Mouse (Mus musculus): ENCODE results near the gene Hspb1. TPM values are rescaled to one million over a fixed set of nuclear protein-coding genes. Genes with fewer than 3 reads are reported as not detected.

Gene Hspb1
- polyA plus RNA-seq, 1 experiment, result 17.2 TPM

DNA sequence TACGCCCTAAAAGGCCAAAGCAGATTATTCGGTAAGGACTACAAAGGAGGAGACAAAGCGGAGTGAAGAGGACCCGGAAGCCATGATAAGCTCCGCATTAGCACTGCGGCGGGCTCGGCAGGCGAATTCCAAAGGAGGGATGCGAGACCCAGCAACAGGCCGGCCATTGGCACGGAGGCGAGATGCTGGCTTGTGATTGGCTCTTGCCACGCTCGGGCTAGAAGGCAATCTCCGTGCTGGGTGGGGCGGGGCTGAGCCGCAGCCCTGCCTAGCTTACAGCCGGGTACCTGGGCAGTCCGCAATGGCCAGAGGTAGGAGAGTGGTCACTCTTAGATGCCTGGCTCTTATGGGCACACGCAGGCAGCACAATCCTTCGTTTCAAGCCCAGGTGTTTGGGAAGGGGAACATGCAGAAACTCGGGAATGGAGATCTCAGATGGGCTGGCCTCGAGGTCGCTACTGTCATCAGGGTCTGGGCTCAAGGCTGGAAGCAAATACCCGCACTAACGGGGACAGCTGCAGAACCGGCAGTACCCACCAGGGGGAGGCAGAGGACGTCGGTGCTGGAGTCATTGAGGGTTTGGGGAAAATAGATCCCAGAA, 15.9 kb downstream of the Hspb1 start:
- peak; percentile 48; the same call in 1 of the 2 replicates for TF ChIP-seq POLR2A (IDR thresholded peaks at IDR 0.05; ENCODE audit: borderline replicate concordance, extremely low read depth, insufficient read depth, insufficient read length, poor library complexity, severe bottlenecking)
- TF ChIP-seq CTCF (IDR thresholded peaks at IDR 0.05; ENCODE audit: borderline replicate concordance, extremely low read depth, insufficient read depth, insufficient read length), result peak; percentile 94
- DNase-seq (ENCODE audit: low read depth), result peak; percentile 96

DNA sequence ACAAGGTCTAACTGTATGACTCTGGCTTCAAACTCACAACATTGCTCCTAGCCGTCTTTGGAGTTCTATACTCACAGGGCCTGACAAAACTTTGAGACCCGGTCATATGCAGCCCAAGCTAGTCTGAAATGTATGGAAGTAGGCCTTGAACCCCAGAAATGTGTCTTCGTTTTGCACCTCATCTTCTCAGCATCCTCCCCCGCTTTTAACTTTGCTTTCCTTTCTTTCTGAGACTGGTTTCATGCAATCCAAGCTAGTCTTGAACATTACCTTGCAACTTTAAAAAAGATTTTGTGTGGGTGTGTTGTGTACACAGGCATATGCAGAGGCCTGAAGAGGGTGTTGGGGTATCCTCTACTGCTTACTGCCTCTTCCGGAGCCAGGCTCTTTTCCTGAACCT, 16.5 kb downstream of the Hspb1 start:
- no peak for DNase-seq (ENCODE audit: low read depth)
- no peak for TF ChIP-seq CTCF (IDR thresholded peaks at IDR 0.05; ENCODE audit: borderline replicate concordance, extremely low read depth, insufficient read depth, insufficient read length)
- no peak for TF ChIP-seq POLR2A (IDR thresholded peaks at IDR 0.05; ENCODE audit: borderline replicate concordance, extremely low read depth, insufficient read depth, insufficient read length, poor library complexity, severe bottlenecking)

DNA sequence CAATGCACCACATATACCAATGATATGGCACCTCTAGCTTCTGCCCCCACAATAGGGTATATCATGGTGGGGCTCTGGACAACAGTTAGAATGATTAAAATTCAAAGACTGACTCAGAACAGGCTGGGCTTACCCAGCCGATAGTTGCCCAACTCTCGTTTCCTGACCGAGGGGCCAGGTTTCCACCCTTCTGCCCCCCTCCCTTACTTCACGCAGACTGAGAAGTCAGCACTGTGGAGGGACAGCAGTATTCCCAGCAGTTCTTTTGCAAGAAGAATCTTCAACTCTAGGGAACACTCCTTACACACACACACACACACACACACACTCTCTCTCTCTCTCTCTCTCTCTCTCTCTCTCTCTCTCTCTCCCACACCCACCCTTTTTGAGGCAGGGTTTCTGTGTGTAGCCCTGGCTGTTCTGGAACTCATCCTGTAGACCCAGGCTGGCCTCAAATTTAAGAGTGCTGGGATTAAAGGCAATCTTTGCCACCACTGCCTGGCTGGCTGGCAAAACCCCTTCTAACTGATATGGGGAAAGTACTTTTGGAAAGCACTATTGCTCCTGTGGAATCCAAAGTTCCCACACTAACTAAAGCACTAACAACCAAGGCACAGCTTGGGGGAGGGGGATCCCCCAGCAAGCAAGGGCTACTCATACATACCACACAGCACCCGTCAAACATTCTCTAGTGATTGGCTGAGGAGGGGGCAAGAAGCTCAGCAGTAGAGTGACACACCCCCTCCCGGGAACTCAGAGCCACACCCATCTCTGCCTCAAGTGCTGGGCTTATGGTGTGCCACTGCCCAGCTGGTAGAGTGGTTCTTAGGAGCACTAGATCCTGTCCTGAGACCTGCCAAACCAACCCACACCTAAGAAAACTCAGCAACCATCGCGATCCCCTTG, 17.9 kb downstream of the Hspb1 start:
- TF ChIP-seq POLR2A (IDR thresholded peaks at IDR 0.05; ENCODE audit: borderline replicate concordance, extremely low read depth, insufficient read depth, insufficient read length, poor library complexity, severe bottlenecking) (no peak), CTCF (IDR thresholded peaks at IDR 0.05; ENCODE audit: borderline replicate concordance, extremely low read depth, insufficient read depth, insufficient read length) (no peak)
- DNase-seq (ENCODE audit: low read depth), result no peak

DNA sequence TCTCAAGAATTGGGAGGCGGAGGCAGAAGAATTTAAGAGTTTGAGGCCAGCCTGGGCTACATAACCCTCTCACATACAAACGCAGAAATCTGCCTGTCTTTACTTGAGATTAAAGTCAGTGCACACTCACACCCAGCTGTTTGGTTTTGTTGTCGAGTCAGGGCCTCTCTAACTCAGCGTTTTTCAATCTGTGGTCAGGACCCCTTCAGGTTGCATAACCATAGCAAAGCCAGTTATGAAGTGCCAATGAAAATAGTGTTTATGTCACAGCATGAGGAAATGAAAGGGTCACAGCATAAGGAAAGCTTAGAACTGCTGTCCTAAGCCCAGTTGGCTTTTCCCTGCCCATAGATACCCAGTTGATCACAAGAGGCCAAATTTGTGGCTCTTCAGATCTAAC, 19.1 kb downstream of the Hspb1 start:
- TF ChIP-seq CTCF (IDR thresholded peaks at IDR 0.05; ENCODE audit: borderline replicate concordance, extremely low read depth, insufficient read depth, insufficient read length), result no peak
- no peak for TF ChIP-seq POLR2A (IDR thresholded peaks at IDR 0.05; ENCODE audit: borderline replicate concordance, extremely low read depth, insufficient read depth, insufficient read length, poor library complexity, severe bottlenecking)
- no peak for DNase-seq (ENCODE audit: low read depth)

DNA sequence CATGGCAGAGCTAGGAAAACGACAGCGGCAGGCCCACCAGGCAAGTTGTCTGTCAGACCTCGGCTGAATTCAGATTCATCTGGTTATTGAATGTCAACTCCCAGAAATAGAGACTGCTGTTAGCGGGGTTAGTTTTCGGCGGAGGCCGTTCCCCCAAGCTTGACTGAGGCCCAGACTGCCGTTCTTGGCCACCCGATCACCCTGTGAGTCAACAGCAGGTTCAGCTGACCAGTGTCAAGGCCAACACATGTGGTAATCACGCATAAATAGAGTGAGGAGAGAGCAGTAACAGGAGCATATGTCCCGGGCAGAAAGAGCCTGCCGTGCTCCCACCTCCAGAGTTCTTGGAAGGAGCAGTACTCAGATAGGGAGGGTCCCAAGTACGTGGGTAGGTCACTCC, 19.5 kb downstream of the Hspb1 start:
- TF ChIP-seq POLR2A (IDR thresholded peaks at IDR 0.05; ENCODE audit: borderline replicate concordance, extremely low read depth, insufficient read depth, insufficient read length, poor library complexity, severe bottlenecking), result no peak
- no peak for TF ChIP-seq CTCF (IDR thresholded peaks at IDR 0.05; ENCODE audit: borderline replicate concordance, extremely low read depth, insufficient read depth, insufficient read length)
- no peak for DNase-seq (ENCODE audit: low read depth)

DNA sequence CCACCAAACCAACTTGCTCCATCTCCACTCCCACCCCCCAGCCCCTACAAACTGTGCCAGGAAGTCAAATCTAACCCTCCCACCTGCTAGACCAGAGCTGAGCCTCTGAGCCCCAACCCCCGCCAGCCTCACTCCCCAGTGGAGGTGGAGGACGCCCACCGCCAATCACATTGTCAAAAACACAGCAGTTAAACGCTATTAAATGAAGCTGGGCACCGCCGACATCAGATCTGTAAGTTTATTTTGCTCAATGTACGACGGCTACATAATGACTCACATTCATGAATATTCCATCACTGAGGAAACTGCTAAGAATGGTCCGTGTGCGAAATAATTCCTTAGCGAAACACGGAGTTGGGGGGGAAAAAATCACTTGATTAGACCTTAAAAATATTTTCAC, 20.5 kb downstream of the Hspb1 start:
- peak; percentile 25 for DNase-seq (ENCODE audit: low read depth)
- TF ChIP-seq POLR2A (IDR thresholded peaks at IDR 0.05; ENCODE audit: borderline replicate concordance, extremely low read depth, insufficient read depth, insufficient read length, poor library complexity, severe bottlenecking) (no peak), CTCF (IDR thresholded peaks at IDR 0.05; ENCODE audit: borderline replicate concordance, extremely low read depth, insufficient read depth, insufficient read length) (no peak)

DNA sequence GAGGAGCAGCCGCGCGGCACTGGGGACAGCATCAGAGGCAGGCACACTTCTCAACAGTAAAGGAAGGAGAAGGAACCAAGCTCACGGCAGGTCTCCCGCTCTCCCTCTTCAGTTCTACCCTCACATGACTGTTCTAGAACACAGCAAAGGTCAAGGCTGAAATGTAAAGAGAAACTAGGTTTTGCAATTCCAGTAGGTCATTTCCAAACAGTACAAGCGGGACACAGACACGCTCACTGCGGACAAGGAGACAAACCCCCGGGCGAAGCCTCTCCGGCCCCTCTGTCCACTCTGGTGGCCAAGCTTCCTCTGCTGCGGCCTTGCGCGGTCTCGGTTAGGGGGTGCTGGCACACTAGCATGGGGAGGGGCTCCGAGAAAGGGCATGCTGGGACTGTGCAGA, 21.3 kb downstream of the Hspb1 start:
- TF ChIP-seq CTCF (IDR thresholded peaks at IDR 0.05; ENCODE audit: borderline replicate concordance, extremely low read depth, insufficient read depth, insufficient read length) (no peak), POLR2A (IDR thresholded peaks at IDR 0.05; ENCODE audit: borderline replicate concordance, extremely low read depth, insufficient read depth, insufficient read length, poor library complexity, severe bottlenecking) (no peak)
- no peak for DNase-seq (ENCODE audit: low read depth)

DNA sequence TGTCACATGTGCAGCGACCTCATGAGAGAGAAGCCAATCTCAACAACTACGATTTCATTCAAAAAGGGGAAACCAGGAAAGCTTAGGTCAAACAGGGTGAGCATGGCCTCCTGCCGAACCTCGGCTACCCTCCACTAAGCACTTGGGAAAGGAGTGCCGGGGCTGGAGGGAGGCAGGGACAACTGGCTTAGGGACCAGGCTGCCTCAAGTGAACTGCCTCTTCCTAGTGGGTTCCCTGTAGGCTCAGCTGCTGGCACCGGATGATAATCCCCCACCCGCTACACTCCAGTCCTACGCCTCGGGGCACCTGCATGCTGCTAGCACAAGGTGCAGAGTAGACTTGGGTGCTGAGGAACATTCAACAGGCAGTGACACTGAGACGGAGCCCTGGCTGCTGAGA, 21.9 kb downstream of the Hspb1 start:
- DNase-seq (ENCODE audit: low read depth), result no peak
- TF ChIP-seq POLR2A (IDR thresholded peaks at IDR 0.05; ENCODE audit: borderline replicate concordance, extremely low read depth, insufficient read depth, insufficient read length, poor library complexity, severe bottlenecking), result no peak
- TF ChIP-seq CTCF (IDR thresholded peaks at IDR 0.05; ENCODE audit: borderline replicate concordance, extremely low read depth, insufficient read depth, insufficient read length), result no peak

DNA sequence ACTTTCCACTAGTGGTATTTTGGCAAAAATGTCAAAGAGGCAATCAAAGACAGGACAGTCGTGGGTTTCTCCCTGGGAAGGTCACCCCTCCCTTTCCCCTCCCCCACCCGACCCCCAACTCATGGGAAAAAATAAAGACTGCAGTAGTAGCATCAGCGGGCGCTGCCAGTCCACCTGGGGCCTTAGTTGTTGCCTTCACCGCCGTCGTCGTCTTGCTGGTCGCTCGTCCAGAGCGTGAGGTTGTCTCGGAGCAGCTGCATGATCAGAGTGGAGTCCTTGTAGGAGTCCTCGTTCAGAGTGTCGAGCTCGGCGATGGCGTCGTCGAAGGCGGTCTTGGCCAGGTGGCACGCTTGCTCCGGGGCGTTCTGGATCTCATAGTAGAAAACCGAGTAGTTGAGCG, 23.1 kb downstream of the Hspb1 start:
- no peak for DNase-seq (ENCODE audit: low read depth)
- TF ChIP-seq CTCF (IDR thresholded peaks at IDR 0.05; ENCODE audit: borderline replicate concordance, extremely low read depth, insufficient read depth, insufficient read length), result no peak
- TF ChIP-seq POLR2A (IDR thresholded peaks at IDR 0.05; ENCODE audit: borderline replicate concordance, extremely low read depth, insufficient read depth, insufficient read length, poor library complexity, severe bottlenecking), result no peak

DNA sequence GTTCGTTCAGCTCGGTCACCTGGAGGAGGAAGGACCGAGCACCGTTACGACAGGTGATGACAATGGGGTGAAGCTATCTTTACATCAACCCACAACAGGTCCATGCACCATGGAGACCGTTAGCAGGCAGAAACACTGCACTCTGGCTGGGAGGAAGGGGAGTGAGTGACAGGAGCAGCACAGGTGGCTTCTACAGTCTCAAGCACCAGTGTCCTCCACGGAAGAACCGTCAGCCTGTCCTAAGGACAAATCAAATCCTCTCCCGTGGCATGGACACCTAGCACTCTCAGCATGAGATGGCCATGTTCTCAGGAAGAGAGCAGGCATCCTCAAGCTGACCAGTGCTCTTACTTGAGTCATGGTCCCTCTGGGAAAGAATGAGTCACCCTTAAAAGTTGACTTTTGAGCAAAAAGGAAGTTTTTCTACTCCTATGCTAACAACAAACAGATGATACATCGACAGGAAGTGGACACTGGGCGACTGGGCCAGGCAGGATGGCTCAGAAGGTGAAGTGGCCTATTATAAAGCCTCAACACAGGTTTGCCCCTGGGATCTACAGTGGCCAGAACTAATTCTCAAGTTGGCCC, 24.0 kb downstream of the Hspb1 start:
- no peak for TF ChIP-seq POLR2A (IDR thresholded peaks at IDR 0.05; ENCODE audit: borderline replicate concordance, extremely low read depth, insufficient read depth, insufficient read length, poor library complexity, severe bottlenecking)
- no peak for TF ChIP-seq CTCF (IDR thresholded peaks at IDR 0.05; ENCODE audit: borderline replicate concordance, extremely low read depth, insufficient read depth, insufficient read length)

DNA sequence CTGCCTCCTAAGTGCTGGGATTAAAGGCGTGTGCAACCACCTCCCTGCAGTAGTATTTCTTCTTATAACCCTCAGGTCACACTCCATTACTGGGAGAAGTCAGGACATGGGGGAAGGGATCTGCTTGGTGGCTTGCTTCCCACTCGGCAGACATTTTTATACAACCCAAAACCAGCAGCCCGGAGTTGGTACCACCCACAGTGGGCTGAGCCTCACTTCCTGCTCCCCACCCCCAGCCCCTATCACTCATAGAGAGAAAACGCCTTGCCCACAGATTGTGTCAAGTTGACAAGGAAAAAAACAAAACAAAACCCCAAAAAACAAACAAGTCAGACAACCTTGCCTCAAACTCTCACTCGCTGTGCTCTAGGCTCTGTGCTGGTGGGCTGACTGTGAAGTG, 25.5 kb downstream of the Hspb1 start:
- DNase-seq (ENCODE audit: low read depth), result no peak
- no peak for TF ChIP-seq POLR2A (IDR thresholded peaks at IDR 0.05; ENCODE audit: borderline replicate concordance, extremely low read depth, insufficient read depth, insufficient read length, poor library complexity, severe bottlenecking)
- no peak for TF ChIP-seq CTCF (IDR thresholded peaks at IDR 0.05; ENCODE audit: borderline replicate concordance, extremely low read depth, insufficient read depth, insufficient read length)

More for the DNA sequence above, 24.0 kb downstream of the Hspb1 start:
- DNase-seq (ENCODE audit: low read depth), result no peak

Data from brain, embryonic 14.5 days (tissue).